Mouse (Mus musculus) thymus, adult 2 months (tissue): ENCODE measurements around the gene Zc3h12c. TPM values are rescaled to one million over a fixed set of nuclear protein-coding genes. Genes with fewer than 3 reads are reported as not detected.

Source experiments
- DNase-seq: peaks from one replicate; pipeline ENCODE4 v3.0.0; 2021
- H3K27ac ChIP-seq: fragments of 200-500 bp; 2 replicates; pipeline ENCODE4 v1.5.1; 2012; ENCODE audit warnings: low read length, control low read depth; ENCODE audit not compliant: control insufficient read depth, insufficient read depth
- H3K27me3 ChIP-seq: fragments of 200-500 bp; 2 replicates; pipeline ENCODE4 v1.6.1; 2012; ENCODE audit warnings: mild to moderate bottlenecking, low read length, moderate library complexity, mixed read lengths; ENCODE audit not compliant: control insufficient read depth, insufficient read depth
- H3K36me3 ChIP-seq: fragments of 200-500 bp; 2 replicates; pipeline ENCODE4 v1.6.1; 2012; ENCODE audit warnings: mild to moderate bottlenecking, low read length, moderate library complexity; ENCODE audit not compliant: control insufficient read depth, insufficient read depth
- H3K4me1 ChIP-seq: fragments of 200-500 bp; replicated peaks from 2 replicates; pipeline ENCODE4 v1.6.1; 2012; ENCODE audit warnings: low read length; ENCODE audit not compliant: control insufficient read depth, insufficient read depth
- H3K4me3 ChIP-seq: fragments of 200-500 bp; 2 replicates; pipeline ENCODE4 v1.5.1; 2012; ENCODE audit warnings: mild to moderate bottlenecking, low read length, control low read depth, moderate library complexity; ENCODE audit not compliant: control insufficient read depth, insufficient read depth
- CTCF ChIP-seq: fragments of 200-500 bp; IDR thresholded peaks from 2 replicates; pipeline ENCODE4 v1.5.1; 2012; ENCODE audit warnings: mild to moderate bottlenecking, control low read depth, low read length, moderate library complexity, borderline replicate concordance; ENCODE audit not compliant: control insufficient read depth, poor library complexity, insufficient read depth; ENCODE audit errors: extremely low read depth
- POLR2A ChIP-seq: fragments of 200-500 bp; IDR thresholded peaks from 2 replicates; pipeline ENCODE4 v1.6.1; 2012; ENCODE audit warnings: mild to moderate bottlenecking, low read length, control low read depth, moderate library complexity; ENCODE audit not compliant: control insufficient read depth, poor library complexity, insufficient read depth; ENCODE audit errors: extremely low read depth
- WGBS: fragments of 180-500 bp; shearing (Covaris S2); methylation state at CpG from one replicate; pipeline ENCODE4 v1.1.7; 2018; 5-methylcytosine and 5-hydroxymethylcytosine counted together
- polyA plus RNA-seq: library from polyadenylated mRNA; depleted of rRNA; stranded (reverse); fragments of >200 nt; gene quantifications from 2 replicates; pipeline ENCODE4 v1.2.3, GENCODE M21; 2012

Zc3h12c gene
- polyA plus RNA-seq, 1 experiment = 1.5 TPM

DNA sequence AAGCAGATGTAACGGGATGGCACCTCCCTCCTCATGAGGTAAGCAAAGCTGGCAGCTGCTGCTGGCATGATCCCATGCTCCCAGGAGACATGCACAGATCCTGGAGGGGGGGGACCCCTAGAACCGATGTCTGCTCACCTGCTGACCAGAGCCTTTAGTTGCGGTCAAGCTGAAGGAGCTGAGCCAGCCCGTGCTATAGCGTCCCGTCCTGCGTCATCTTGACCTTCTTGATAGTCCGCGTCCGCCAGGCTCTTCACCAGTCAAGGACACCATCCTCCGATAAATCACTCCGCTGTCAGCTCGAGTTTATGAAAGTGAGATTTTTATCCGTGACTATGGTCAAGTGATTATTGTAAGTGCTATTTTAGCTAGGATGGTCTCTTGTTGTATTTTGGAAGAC is 67.9 kb downstream of the Zc3h12c start:
- no peaks in the 10 kb centered on the region for H3K27me3 ChIP-seq
- no peaks in the 10 kb centered on the region for H3K4me1 ChIP-seq
- DNase-seq = no peak
- no peak for TF ChIP-seq CTCF
- no peak for TF ChIP-seq POLR2A
- no peak overlapping the region for H3K4me3 ChIP-seq
- no peaks in the 10 kb centered on the region for H3K36me3 ChIP-seq
- WGBS = 96% methylated on average over 14 of the region's 14 CpGs
- no peak overlapping the region for H3K27ac ChIP-seq

DNA sequence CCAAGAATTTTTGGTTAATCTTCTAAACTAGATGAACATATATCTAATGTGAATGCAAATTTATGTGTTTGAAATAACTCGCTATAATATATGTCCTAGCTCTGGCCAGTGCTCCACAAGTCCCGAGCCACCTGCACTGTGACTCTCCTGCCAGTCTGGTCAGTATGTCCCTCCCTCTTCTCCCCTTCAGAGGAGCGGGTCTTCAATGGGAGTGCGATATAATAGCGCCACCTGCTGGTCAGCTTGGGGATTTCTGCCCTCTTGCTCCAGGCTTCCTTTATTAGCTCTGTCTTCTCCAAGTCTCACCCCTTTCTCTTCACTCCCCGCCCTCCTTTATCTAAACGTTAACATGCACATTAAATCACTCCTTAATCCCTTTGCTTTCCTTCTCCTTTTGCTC is 69.8 kb downstream of the Zc3h12c start:
- TF ChIP-seq CTCF (peak; percentile 70; the same call in 1 of the 2 replicates), POLR2A (no peak)
- H3K4me1 ChIP-seq = no peaks in the 10 kb centered on the region
- WGBS = 4% methylated on average over 7 of the region's 7 CpGs
- no peaks in the 10 kb centered on the region for H3K36me3 ChIP-seq
- peak; percentile 77 for DNase-seq
- H3K27me3 ChIP-seq = no peaks in the 10 kb centered on the region
- H3K27ac ChIP-seq = no peak overlapping the region
- H3K4me3 ChIP-seq = no peak overlapping the region

DNA sequence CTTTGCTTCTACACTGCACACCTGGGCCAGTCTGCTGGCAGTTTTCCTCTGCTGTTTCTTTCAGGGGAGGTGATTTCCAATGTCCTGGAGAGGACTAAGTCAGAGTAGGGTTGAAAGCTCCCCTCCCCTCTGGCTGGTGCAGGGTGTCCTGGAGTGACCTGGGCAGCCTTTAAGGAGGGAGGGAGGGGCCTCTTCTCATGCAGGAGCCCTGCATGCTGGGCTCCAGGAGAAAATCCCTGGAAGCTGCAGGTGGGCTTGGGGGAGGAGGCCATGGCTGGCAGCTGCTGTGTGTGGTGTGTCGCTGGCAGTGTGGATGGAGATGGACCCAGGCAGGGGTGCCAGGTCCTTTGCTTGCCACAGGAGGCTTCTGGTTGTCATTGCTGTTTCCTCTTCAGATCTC is 71.0 kb downstream of the Zc3h12c start:
- 92% methylated on average over 1 of the region's 1 CpGs for WGBS
- Histone ChIP-seq H3K4me3 (no peak overlapping the region), H3K27me3 (no peaks in the 10 kb centered on the region), H3K27ac (no peak overlapping the region), H3K4me1 (no peaks in the 10 kb centered on the region), H3K36me3 (no peaks in the 10 kb centered on the region)
- DNase-seq = no peak
- TF ChIP-seq CTCF (no peak), POLR2A (no peak)

DNA sequence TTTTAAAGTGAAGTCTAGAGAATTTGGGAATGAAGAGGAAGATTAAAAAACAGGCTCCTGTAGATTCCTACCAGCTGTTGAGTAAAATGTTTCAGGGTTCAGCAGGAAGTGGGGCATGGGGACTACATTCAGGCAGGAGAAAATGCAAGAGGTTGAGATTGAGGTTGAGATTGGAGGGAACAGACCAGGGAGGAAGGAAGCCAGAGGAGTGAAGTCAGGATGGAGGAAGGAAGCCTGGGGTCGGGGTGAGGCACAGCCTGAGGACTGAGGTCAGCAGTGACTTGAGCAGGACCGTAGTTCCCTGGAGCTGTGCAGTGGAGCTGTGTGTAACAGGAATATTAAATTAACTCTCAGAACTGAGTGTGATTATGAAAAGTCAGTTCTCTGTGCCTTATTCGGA is 72.7 kb downstream of the Zc3h12c start:
- no peak for DNase-seq
- WGBS = 31% methylated on average over 3 of the region's 3 CpGs
- H3K27me3 ChIP-seq = no peaks in the 10 kb centered on the region
- H3K4me1 ChIP-seq = no peaks in the 10 kb centered on the region
- TF ChIP-seq POLR2A (no peak), CTCF (no peak)
- no peak overlapping the region for H3K4me3 ChIP-seq
- no peak overlapping the region for H3K27ac ChIP-seq
- no peaks in the 10 kb centered on the region for H3K36me3 ChIP-seq

DNA sequence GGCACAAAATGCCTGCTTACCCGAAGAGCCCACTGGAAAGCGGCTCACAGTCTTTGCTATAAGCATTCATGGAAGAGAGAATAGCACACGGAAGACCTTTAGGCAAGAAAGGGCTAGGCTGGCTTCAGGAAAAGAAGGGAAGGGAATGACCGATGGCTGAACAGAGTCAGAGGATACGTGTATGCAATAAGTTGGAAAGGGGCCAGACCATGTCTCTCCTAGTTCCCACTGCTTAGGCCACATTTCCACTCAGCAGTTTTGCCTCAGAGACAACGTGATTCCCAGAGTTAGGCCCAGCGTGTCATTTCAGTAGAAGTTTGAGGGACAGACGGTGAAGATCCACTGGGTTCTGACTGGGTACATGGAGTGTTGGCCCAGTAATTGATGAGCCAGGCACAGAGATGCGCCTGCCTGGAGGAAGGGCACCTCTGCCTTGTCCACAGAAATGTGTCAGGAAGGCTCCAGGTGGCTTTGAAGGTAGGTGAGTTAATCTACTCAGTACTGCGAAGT is 73.8 kb downstream of the Zc3h12c start:
- Histone ChIP-seq H3K27ac (no peak overlapping the region), H3K27me3 (no peaks in the 10 kb centered on the region), H3K4me3 (no peak overlapping the region), H3K4me1 (no peaks in the 10 kb centered on the region), H3K36me3 (no peaks in the 10 kb centered on the region)
- no peak for DNase-seq
- WGBS = 88% methylated on average over 10 of the region's 10 CpGs
- TF ChIP-seq CTCF (no peak), POLR2A (no peak)

DNA sequence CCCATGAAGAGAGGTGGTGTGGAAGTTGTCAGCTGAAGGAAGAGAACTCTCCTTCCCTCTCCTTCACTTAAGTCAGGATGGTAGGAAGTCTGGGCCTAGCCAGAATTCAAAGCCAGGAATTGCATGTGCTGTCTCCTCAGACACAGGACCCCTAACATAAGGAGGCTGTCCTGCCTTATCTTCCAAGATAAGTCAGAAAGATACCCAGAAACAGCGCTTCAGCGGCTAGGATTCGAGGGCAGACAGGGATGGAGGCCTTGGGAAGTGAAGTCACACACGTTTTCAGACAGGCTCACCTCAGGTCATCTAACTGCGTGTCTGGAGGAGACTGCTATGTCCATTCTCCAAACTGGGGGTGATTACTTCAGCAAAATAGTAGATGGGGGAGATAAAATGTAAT is 74.4 kb downstream of the Zc3h12c start:
- no peaks in the 10 kb centered on the region for H3K27me3 ChIP-seq
- H3K36me3 ChIP-seq = no peaks in the 10 kb centered on the region
- WGBS = 97% methylated on average over 5 of the region's 5 CpGs
- no peak overlapping the region for H3K4me3 ChIP-seq
- no peak overlapping the region for H3K27ac ChIP-seq
- TF ChIP-seq POLR2A (no peak), CTCF (no peak)
- H3K4me1 ChIP-seq = no peaks in the 10 kb centered on the region
- no peak for DNase-seq

DNA sequence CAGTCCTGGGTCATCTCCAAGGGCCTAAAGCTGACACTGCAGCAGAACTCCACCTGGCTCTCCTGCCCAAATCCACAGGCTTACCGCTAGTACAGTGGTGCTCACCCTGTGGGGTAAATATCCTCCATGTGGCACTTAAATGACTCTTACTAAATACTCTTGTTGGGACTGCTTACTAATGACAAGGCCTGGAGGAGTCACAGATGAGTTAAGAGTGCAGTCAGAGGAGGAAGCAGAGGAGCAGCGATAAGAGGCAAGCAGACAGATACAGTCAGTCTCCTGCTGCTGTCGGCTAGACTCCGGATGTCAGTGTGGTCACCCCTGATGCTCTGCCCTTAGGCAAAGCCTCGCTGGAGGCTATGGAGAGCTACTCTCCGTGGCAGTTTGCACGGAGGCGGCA is 75.3 kb downstream of the Zc3h12c start:
- DNase-seq = no peak
- WGBS = 86% methylated on average over 8 of the region's 8 CpGs

More for the DNA sequence above, 75.3 kb downstream of the Zc3h12c start:
- no peak for TF ChIP-seq CTCF
- no peak for TF ChIP-seq POLR2A
- H3K36me3 ChIP-seq = peaks cover 6% of the 10 kb centered on the region
- no peaks in the 10 kb centered on the region for H3K4me1 ChIP-seq
- H3K27me3 ChIP-seq = no peaks in the 10 kb centered on the region
- H3K4me3 ChIP-seq = no peak overlapping the region
- H3K27ac ChIP-seq = no peak overlapping the region
